Mouse (Mus musculus) cortical plate, adult 2 months (tissue): ENCODE measurements around the gene Gm17490.

Experiments
- CTCF ChIP-seq: fragments of 200-500 bp; IDR thresholded peaks from 2 replicates; pipeline ENCODE4 v1.5.1; 2011; ENCODE audit warnings: mild to moderate bottlenecking, control low read depth, low read length; ENCODE audit not compliant: insufficient read depth; ENCODE audit errors: extremely low read depth
- POLR2A ChIP-seq: fragments of 200-500 bp; IDR thresholded peaks from 2 replicates; pipeline ENCODE4 v1.6.1; 2011; ENCODE audit warnings: mild to moderate bottlenecking, low read length, control low read depth; ENCODE audit not compliant: insufficient read depth; ENCODE audit errors: extremely low read depth

DNA sequence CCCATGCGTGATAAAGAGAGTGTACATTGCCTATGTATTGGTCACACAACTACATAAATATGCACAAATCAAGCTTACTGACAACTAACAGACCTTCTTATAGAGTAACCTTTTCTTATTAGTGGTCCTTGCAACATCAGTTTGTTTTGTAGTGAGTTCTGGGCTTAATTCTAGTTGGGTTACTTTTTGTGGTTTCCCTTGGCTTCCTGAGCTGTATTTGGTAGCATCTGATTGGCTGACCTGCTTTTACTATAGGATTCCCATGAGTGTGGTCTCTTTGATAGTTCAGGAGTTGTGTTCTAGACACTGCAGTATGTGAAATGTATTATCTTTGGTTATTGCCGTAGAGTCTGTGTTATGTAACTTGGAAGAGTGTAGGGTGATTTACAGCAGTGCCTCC is 31.5 kb upstream of the Gm17490 start:
- TF ChIP-seq CTCF (no peak), POLR2A (no peak)
